Mouse (Mus musculus) stomach, embryonic 15.5 days (tissue): ENCODE measurements around the gene Grid2. TPM values are rescaled to one million over a fixed set of nuclear protein-coding genes. Genes with fewer than 3 reads are reported as not detected.

Experiments
- ATAC-seq: fragments of 200-750 bp; cut with Nextera tagmentation; 2 replicates; pipeline ENCODE4 v1.8.0; 2017; ENCODE audit warnings: low read depth, moderate number of reproducible peaks, moderate TSS enrichment; ENCODE audit not compliant: insufficient read depth, low FRiP score
- H3K27ac ChIP-seq: fragments of 300-500 bp; sonication (generic); 2 replicates; pipeline ENCODE4 v1.5.1; 2015; ENCODE audit warnings: mild to moderate bottlenecking, inconsistent platforms
- H3K27me3 ChIP-seq: fragments of 300-500 bp; sonication (generic); replicated peaks from 2 replicates; pipeline ENCODE4 v1.6.1; 2015; ENCODE audit warnings: inconsistent platforms
- H3K36me3 ChIP-seq: fragments of 300-500 bp; sonication (generic); 2 replicates; pipeline ENCODE4 v1.6.1; 2015; ENCODE audit warnings: inconsistent platforms
- H3K4me1 ChIP-seq: fragments of 300-500 bp; sonication (generic); 2 replicates; pipeline ENCODE4 v1.6.1; 2015; ENCODE audit warnings: inconsistent platforms
- H3K4me2 ChIP-seq: fragments of 300-500 bp; sonication (generic); 2 replicates; pipeline ENCODE4 v1.6.1; 2015; ENCODE audit warnings: mild to moderate bottlenecking, inconsistent platforms
- H3K4me3 ChIP-seq: fragments of 300-500 bp; sonication (generic); replicated peaks from 2 replicates; pipeline ENCODE4 v1.5.1; 2015; ENCODE audit warnings: inconsistent platforms
- H3K9ac ChIP-seq: fragments of 300-500 bp; sonication (generic); 2 replicates; pipeline ENCODE4 v1.6.1; 2015; ENCODE audit warnings: inconsistent platforms
- H3K9me3 ChIP-seq: fragments of 300-500 bp; sonication (generic); 2 replicates; pipeline ENCODE4 v1.6.1; 2016; ENCODE audit warnings: inconsistent platforms
- WGBS: fragments of 180-500 bp; shearing (Covaris S2); methylation state at CpG from one replicate; pipeline ENCODE4 v1.1.7; 2015; 5-methylcytosine and 5-hydroxymethylcytosine counted together
- polyA plus RNA-seq: library from polyadenylated mRNA; unstranded; fragments of >200 nt; fragmentation: Nextera tagmentation; extraction: Ambion mirVana; gene quantifications from 2 replicates; pipeline ENCODE4 v1.2.1, GENCODE M21; 2015

Grid2 gene
- polyA plus RNA-seq, 1 experiment from 2014 or later, result 0.89 TPM

DNA sequence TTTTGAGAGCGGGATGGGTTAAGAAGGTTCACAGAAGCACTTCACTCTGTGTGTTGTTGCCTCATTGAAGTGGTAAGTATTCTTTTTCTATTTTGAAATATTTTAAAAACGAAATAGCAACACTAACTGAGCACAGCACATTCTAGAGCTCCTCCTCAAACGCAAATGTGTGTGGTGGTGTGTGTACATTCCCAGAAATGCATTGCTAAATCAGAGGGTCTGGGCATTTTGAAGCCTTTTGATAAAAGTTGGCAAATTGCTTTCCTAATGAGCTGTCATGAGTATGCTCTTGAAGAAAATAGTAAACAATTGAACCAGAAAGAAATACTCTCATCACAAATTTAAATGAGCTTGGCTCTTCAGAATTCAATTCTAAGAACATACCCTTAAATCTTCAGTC is 1325.7 kb downstream of the Grid2 start:
- H3K4me2 ChIP-seq, result no peak overlapping the region
- H3K27me3 ChIP-seq, result no peaks in the 10 kb centered on the region
- no peak overlapping the region for H3K4me3 ChIP-seq
- H3K36me3 ChIP-seq, result no peaks in the 10 kb centered on the region
- no peak overlapping the region for H3K27ac ChIP-seq
- no peak overlapping the region for H3K9ac ChIP-seq
- no peak for ATAC-seq
- no peaks in the 10 kb centered on the region for H3K4me1 ChIP-seq
- no peaks in the 10 kb centered on the region for H3K9me3 ChIP-seq
- 68% methylated on average over 3 of the region's 3 CpGs for WGBS

DNA sequence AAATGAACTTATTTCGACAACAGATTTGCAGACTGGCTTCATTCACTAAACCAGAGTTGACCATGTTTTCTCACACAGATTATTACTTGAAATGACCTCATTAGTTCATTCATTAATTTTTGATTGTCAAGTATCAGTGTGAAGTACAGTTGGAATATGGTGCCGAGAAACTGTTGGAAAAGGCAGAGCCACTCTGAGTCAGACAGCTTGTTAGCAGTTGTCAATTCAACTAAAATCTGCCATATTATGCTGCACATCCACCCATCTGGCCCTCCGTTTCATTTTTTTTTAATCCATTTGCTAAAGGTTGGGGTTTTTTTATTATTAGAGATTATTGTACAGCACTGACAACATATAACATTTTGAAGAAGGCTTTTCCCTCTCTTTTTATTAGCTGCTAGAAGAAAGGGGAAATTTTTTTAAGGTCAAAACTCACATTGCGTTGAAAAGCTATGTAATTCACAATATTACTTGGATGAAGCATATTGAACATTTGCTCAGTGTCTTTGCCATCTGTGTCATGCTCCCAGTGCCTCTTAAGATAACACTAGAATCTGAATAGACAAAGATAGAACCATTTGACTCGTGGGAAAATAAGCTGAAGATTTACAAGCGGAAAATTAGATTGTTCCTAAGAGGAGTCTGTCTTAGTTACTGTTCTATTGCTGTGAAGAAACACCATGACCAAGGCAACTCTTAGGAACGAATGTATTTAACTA is 1333.0 kb downstream of the Grid2 start:
- WGBS, result 83% methylated on average over 7 of the region's 7 CpGs
- Histone ChIP-seq H3K9me3 (no peaks in the 10 kb centered on the region), H3K27me3 (no peaks in the 10 kb centered on the region), H3K27ac (no peak overlapping the region), H3K36me3 (no peaks in the 10 kb centered on the region), H3K4me3 (no peak overlapping the region), H3K4me1 (no peaks in the 10 kb centered on the region), H3K4me2 (no peak overlapping the region), H3K9ac (no peak overlapping the region)
- ATAC-seq, result no peak

DNA sequence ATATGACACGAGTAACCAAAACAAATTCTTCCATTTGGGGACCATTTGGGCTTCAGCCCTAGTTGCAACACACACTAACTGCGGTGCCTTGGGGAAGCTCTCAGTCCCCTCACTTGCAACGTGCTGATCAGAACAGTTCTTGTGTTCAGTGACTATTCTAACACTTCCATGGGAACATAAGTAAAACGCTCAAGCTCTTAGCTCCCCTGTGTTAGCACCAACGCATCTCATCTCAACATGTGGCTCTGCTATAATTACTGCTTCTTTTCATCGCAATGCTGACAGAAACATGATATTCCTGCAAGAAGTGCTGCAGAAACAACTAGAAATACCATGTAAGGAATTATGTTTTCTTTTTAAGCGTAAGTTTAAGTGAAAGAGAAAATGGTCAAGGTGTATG is 1340.6 kb downstream of the Grid2 start:
- H3K36me3 ChIP-seq, result no peaks in the 10 kb centered on the region
- H3K4me1 ChIP-seq, result no peaks in the 10 kb centered on the region
- H3K4me3 ChIP-seq, result no peak overlapping the region
- no peak overlapping the region for H3K27ac ChIP-seq
- H3K4me2 ChIP-seq, result no peak overlapping the region
- 62% methylated on average over 7 of the region's 7 CpGs for WGBS
- H3K27me3 ChIP-seq, result no peaks in the 10 kb centered on the region
- ATAC-seq, result no peak
- no peak overlapping the region for H3K9ac ChIP-seq
- no peaks in the 10 kb centered on the region for H3K9me3 ChIP-seq

DNA sequence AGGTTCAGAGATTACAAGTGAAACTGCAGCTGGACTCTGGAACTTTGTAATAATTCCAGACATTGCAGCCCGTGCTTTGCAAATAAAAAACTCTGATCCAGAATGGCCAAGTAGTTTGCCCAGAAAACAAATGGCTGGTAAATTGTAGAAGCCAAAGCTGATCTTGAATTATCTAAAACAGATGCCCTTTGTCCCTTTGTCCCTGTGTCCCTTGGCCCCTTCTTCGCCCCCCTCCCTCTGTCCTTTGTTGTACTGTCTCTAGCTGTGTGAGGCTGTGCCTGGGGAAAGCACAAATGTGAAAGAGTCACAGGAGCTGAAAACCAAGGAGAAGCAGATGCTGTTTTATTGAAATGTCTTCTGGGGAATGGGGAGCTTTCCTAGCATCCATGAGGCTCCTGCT is 1341.2 kb downstream of the Grid2 start:
- H3K9ac ChIP-seq, result no peak overlapping the region
- H3K27me3 ChIP-seq, result no peaks in the 10 kb centered on the region
- H3K36me3 ChIP-seq, result no peaks in the 10 kb centered on the region
- no peak overlapping the region for H3K27ac ChIP-seq
- no peaks in the 10 kb centered on the region for H3K9me3 ChIP-seq
- no peak overlapping the region for H3K4me3 ChIP-seq
- no peak for ATAC-seq
- H3K4me1 ChIP-seq, result no peaks in the 10 kb centered on the region
- WGBS, result 61% methylated on average over 2 of the region's 2 CpGs
- no peak overlapping the region for H3K4me2 ChIP-seq

DNA sequence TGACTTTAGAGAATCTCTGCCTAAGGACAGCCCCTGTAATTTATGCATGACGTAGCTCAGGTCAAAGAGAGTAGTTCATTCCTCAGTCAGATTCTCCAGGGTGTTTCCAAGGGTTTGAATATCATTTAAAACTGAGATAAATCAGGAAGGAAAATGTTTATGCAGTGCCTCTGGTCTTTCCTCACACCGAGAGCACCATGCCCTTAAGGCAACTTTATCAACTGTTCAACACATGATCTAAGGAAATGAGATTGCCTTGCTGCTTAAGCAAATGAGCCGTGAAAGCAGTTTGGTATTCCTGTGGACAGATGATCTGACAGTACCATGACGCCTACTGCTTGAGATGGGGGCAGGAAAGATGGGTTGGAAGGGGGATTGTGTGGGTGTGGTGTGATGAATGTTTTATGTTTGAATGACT is 1342.5 kb downstream of the Grid2 start:
- Histone ChIP-seq H3K36me3 (no peaks in the 10 kb centered on the region), H3K9ac (no peak overlapping the region), H3K4me3 (no peak overlapping the region), H3K4me1 (no peaks in the 10 kb centered on the region), H3K4me2 (no peak overlapping the region), H3K27ac (no peak overlapping the region), H3K27me3 (no peaks in the 10 kb centered on the region), H3K9me3 (no peaks in the 10 kb centered on the region)
- no peak for ATAC-seq
- 33% methylated on average over 4 of the region's 4 CpGs for WGBS

DNA sequence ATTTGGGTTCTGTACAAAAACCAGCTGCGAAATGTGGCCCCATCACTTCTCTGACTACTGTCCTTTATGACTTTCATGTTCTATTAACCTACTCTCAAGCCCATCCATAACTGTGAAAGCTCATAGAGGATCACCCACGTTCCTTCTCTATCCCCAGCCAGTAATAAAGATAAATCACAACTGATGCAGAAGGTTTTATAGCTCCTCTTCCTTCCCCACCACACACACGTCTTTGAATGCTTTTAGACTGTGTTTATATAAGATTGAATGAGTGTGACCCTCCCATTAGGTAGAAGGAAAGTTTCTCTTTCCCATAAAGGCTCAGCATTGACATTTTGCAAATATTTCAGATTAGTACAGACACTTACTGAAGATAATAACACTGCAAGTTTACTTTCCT is 1350.1 kb downstream of the Grid2 start:
- no peaks in the 10 kb centered on the region for H3K36me3 ChIP-seq

DNA sequence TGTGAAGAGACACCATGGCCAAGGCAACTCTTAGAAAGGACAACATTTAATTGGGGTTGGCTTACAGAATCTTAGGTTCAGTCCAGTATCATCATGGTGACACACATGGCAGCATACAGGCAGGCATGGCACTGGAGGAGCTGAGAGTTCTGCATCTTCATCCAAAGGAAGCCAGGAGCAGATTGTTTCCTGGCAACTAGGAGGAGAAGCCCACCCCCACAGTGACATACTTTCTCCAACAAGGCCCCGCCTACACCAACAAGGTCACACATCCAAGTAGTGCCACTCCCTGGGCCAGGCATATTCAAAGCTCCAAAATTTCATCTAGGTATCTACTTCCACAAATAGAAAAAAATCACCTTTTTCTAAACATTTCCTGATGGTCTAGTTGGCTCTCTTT is 1351.4 kb downstream of the Grid2 start:
- H3K27me3 ChIP-seq, result no peaks in the 10 kb centered on the region
- H3K9ac ChIP-seq, result no peak overlapping the region
- no peak overlapping the region for H3K4me3 ChIP-seq
- no peak for ATAC-seq
- no peak overlapping the region for H3K4me2 ChIP-seq
- 80% methylated on average over 1 of the region's 1 CpGs for WGBS
- H3K4me1 ChIP-seq, result no peaks in the 10 kb centered on the region
- H3K27ac ChIP-seq, result no peak overlapping the region
- no peaks in the 10 kb centered on the region for H3K9me3 ChIP-seq
- no peaks in the 10 kb centered on the region for H3K36me3 ChIP-seq

More for the DNA sequence above, 1350.1 kb downstream of the Grid2 start:
- H3K4me2 ChIP-seq, result no peak overlapping the region
- no peak for ATAC-seq
- H3K4me1 ChIP-seq, result no peaks in the 10 kb centered on the region
- 24% methylated on average over 3 of the region's 3 CpGs for WGBS
- no peak overlapping the region for H3K9ac ChIP-seq
- H3K27me3 ChIP-seq, result no peaks in the 10 kb centered on the region
- H3K27ac ChIP-seq, result no peak overlapping the region
- no peak overlapping the region for H3K4me3 ChIP-seq
- H3K9me3 ChIP-seq, result no peaks in the 10 kb centered on the region

DNA sequence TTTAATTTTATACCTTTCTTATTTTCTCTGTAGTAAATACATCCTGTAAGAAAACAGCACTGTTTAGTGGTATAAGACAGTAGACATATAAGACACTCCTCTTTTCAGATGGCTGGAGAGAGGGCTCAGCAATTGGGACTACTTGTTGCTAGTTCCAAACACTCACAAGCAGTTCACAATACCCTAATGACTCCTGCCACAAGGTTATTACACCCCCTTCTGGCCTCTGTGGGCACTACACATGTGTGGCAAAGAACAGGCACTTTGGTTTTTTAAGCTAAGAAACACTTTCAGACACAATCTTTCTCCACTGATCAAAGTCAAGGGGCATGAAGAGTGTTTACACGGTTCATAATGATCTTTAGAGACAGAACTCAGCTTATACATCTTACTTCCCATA is 1352.3 kb downstream of the Grid2 start:
- H3K36me3 ChIP-seq, result no peaks in the 10 kb centered on the region
- no peak overlapping the region for H3K4me2 ChIP-seq
- no peaks in the 10 kb centered on the region for H3K4me1 ChIP-seq
- no peaks in the 10 kb centered on the region for H3K27me3 ChIP-seq
- no peak overlapping the region for H3K4me3 ChIP-seq
- H3K9me3 ChIP-seq, result no peaks in the 10 kb centered on the region
- WGBS, result 3% methylated on average over 1 of the region's 1 CpGs
- no peak overlapping the region for H3K9ac ChIP-seq
- no peak overlapping the region for H3K27ac ChIP-seq
- ATAC-seq, result no peak

DNA sequence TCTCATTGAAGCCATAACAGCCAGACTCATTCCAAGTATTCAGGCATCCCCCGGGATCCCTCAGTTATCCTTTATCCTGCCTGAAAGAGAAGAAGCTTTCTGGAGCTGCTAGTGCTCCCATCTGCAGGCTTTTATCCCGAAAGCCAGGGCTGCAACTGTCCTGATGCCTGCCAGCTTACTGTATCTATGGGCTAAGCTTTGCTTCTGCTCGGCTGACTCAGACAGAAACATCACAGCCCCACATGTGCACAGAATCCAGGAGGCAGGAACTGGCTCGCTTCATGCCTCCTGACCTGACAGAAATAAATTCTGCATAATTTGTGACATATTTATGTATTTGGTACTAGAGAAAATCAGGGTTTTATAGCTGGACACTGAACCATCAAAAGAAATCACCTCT is 1361.2 kb downstream of the Grid2 start:
- H3K4me1 ChIP-seq, result no peaks in the 10 kb centered on the region
- no peak overlapping the region for H3K27ac ChIP-seq
- WGBS, result 48% methylated on average over 4 of the region's 4 CpGs
- H3K27me3 ChIP-seq, result no peaks in the 10 kb centered on the region
- H3K9me3 ChIP-seq, result no peaks in the 10 kb centered on the region
- ATAC-seq, result no peak
- H3K4me2 ChIP-seq, result no peak overlapping the region
- H3K4me3 ChIP-seq, result no peak overlapping the region
- no peaks in the 10 kb centered on the region for H3K36me3 ChIP-seq
- H3K9ac ChIP-seq, result no peak overlapping the region

DNA sequence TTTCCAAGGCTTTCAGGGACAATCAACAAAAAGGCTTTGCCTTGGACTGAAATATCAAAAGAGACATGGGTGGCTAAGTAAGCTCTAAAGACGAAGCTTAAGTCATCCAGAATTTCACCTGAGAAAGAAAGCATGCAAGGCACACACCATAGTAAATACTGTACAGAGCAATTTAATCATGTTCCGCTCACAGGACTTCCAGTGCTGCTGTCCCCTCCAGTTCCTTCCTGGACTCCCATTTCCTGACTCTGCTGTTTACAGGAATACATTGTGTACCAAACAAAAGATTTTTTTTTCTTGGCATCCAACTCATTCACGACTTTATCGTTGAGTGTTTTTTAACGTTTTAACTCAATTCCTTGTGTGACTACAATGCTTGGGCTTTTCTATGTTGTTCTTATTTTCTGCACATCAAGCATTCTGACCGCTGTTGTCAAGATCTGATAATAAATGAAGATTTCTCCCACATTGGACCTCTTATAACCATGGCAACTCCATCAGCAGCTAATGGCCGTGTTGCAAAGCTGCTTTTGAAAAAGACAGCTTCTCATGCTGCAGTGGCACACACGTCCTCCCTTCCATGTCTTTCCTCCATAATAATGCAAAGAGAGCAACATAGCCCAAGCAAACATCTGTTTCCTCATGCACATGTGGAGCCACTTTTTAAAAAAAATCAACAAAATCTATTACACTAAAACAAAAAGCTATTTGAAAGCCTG is 1361.9 kb downstream of the Grid2 start:
- Histone ChIP-seq H3K4me3 (no peak overlapping the region), H3K27ac (no peak overlapping the region), H3K4me2 (no peak overlapping the region), H3K4me1 (no peaks in the 10 kb centered on the region), H3K27me3 (no peaks in the 10 kb centered on the region), H3K9ac (no peak overlapping the region), H3K9me3 (no peaks in the 10 kb centered on the region), H3K36me3 (no peaks in the 10 kb centered on the region)
- 63% methylated on average over 8 of the region's 8 CpGs for WGBS
- no peak for ATAC-seq

DNA sequence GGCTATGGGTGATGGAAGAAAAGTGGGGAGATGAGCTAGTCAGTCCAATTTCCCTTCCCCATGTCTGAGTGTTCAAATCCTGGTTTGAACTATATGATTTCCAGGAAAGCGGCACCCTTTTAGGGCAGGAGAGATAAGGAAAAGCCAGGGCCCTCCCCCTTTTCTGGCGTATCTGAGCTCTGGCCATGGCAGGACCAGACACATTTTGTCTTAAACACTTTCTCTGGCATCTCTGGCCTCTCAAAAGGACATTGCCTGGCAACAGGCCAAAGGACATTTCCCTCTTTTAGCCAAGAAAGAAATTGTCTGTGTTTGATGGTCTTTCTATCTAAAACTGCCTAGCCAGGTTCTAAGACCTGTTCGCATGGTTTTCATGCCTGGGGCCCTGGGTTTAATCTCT is 1367.7 kb downstream of the Grid2 start:
- Histone ChIP-seq H3K36me3 (no peaks in the 10 kb centered on the region), H3K9ac (no peak overlapping the region), H3K27me3 (no peaks in the 10 kb centered on the region), H3K4me1 (no peaks in the 10 kb centered on the region), H3K9me3 (no peaks in the 10 kb centered on the region), H3K4me3 (no peak overlapping the region), H3K4me2 (no peak overlapping the region), H3K27ac (no peak overlapping the region)
- 46% methylated on average over 3 of the region's 3 CpGs for WGBS
- ATAC-seq, result no peak

DNA sequence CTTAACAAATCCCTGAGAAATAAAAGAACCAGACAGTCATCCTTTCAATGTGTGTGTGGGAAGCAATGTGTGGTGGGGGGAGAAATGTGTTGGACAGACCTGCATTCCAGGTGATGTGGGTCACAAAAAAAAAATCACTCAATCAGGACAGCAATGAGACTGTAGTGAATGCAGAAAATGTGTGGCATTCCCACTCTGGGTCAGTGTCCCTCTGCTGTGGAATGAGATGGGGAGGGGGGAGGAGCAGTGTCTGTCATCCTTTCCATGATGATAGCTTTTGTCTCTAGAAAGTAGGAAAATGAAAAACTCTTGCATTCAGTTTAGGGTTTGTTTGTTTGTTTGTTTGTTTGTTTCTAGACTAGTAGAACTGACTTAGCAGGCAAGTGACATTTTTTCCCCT is 1392.0 kb downstream of the Grid2 start:
- ATAC-seq, result no peak
- H3K9me3 ChIP-seq, result no peaks in the 10 kb centered on the region

More for the DNA sequence above, 1392.0 kb downstream of the Grid2 start:
- Histone ChIP-seq H3K4me1 (no peaks in the 10 kb centered on the region), H3K4me3 (no peak overlapping the region), H3K27me3 (no peaks in the 10 kb centered on the region), H3K36me3 (no peaks in the 10 kb centered on the region), H3K27ac (no peak overlapping the region), H3K4me2 (no peak overlapping the region), H3K9ac (no peak overlapping the region)
